Mouse (Mus musculus): Measurements from ENCODE around the gene H2-M5.
"Not testable (repeated sequence)": the region's sequence is repeated elsewhere in the genome, so short reads cannot be mapped to it uniquely, and the experiment has no call there.

- not testable (repeated sequence) for TF ChIP-seq POLR2A, CTCF (IDR thresholded peaks at IDR 0.05; ENCODE audit: extremely low read depth, insufficient read depth, low read length)
These were observed 1.3 kb upstream of the H2-M5 start for GRCm38 (mm10) chr17:36990630-36991029.

All from cortical plate, adult 2 months (tissue).